Mouse (Mus musculus) erythroblast, embryonic 14.5 days (primary cell): ENCODE results near the gene Adssl1. TPM values are rescaled to one million over a fixed set of nuclear protein-coding genes. Genes with fewer than 3 reads are reported as not detected.
A peak's percentile ranks its signal among the peaks of the same experiment; 100 is the strongest.

Experiments
- H3K27me3 ChIP-seq: 2 replicates; pipeline ENCODE4 v1.6.1; 2012; ENCODE audit warnings: inconsistent platforms; ENCODE audit not compliant: control insufficient read depth
- H3K36me3 ChIP-seq: 2 replicates; pipeline ENCODE4 v1.6.1; 2012; ENCODE audit warnings: mild to moderate bottlenecking, inconsistent platforms; ENCODE audit not compliant: control insufficient read depth
- H3K4me1 ChIP-seq: 2 replicates; pipeline ENCODE4 v1.6.1; 2012; ENCODE audit warnings: inconsistent platforms; ENCODE audit not compliant: control insufficient read depth
- H3K4me3 ChIP-seq: replicated peaks from 2 replicates; pipeline ENCODE3; 2012; ENCODE audit warnings: moderate library complexity, mild to moderate bottlenecking, inconsistent platforms
- H3K9me3 ChIP-seq: 2 replicates; pipeline ENCODE4 v1.6.1; 2012; ENCODE audit warnings: low read length, inconsistent platforms, mixed read lengths; ENCODE audit not compliant: control insufficient read depth
- GATA1 ChIP-seq: IDR thresholded peaks from 2 replicates; pipeline ENCODE4 v1.6.1; 2012; ENCODE audit warnings: low read length, inconsistent platforms, mixed read lengths
- TAL1 ChIP-seq: IDR thresholded peaks from 3 replicates; pipeline ENCODE4 v1.6.1; 2012; ENCODE audit warnings: low read length, inconsistent platforms, mixed read lengths
- polyA plus RNA-seq: library from polyadenylated mRNA; stranded (reverse); fragments of >175 nt; gene quantifications from 2 replicates; pipeline ENCODE4 v1.2.3, GENCODE M21; 2012

Adssl1 gene
- polyA plus RNA-seq, 1 experiment = 0.28 TPM

DNA sequence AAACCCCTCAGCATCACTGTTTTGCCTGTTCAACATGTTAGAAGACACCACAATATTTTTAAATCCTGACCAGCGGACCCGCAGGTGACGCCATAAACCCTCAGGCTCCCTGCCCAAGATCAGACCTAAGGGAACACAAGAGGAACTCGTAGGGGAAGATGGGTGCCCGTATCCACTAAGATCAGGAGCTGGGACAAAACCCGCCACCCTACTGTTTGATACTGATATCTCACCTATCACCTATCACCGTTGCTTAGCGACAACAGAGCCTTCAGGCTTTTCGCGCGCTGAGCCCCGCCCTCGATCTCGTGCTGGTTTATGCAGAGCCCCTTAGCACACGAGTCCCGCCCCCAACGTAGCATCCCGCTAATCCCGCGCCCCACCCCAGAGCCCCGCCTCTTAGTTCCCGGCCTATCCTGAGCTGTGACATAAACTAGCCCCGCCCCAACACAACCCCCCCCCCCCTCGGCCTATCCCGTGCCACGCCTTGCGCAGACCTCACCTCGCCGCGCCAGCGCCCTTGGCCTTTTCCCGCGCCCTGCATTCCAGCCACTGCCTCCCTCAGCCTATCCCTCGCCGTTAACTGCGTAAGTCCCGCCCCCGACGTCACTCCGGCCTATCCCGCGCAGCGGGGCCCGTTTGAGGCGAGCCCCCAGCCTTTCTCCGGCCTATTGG is 24.5 kb downstream of the Adssl1 start, which contains the start of gene Siva1:
Siva1 (plus strand) TSS at position 500 of the 675 bp plus-strand sequence.
- peak within 1 kb of the TSS; percentile 74 for H3K4me3 ChIP-seq
- peaks cover 53% of the 10 kb centered on the region for H3K4me1 ChIP-seq
- TF ChIP-seq TAL1 (0 out of 3 replicates have a peak, but pooled peaks have one; percentile 24), GATA1 (peak; percentile 4; the same call in 1 of the 2 replicates)

DNA sequence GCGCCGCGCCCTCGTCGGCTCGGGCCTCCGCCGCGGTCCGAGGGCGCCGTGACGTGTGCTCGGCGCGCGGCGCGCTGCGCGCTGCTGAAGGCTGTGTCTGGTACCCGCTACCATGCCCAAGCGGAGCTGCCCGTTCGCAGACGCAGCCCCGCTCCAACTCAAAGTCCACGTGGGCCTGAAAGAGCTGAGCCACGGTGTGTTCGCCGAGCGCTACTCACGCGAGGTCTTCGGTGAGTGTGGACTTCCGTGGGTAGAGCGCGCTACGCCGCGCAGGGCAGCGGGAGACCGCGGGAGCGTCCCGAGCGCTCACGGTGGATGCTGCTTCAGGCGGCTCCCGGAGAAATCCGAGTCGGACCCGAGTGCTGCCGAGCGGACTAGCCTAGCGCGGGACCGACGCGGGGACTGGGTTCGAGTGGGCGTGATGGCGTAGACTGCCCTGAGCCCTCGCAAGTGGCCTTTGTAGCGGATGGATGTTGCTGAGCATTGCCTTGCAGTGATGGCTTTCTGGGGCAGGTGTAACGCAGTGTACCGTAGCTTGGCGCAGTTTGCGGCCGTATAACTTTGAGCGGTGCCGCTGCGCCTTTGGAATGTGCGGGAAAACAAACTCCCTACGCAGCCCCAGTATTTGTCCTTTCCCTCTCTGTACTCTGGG is 25.1 kb downstream of the Adssl1 start:
- no peak for TF ChIP-seq GATA1
- no peak for TF ChIP-seq TAL1
- no peaks in the 10 kb centered on the region for H3K9me3 ChIP-seq
- H3K4me3 ChIP-seq = peak overlapping the region; percentile 74
- H3K27me3 ChIP-seq = no peaks in the 10 kb centered on the region
- H3K36me3 ChIP-seq = peaks cover 39% of the 10 kb centered on the region
- peaks cover 53% of the 10 kb centered on the region for H3K4me1 ChIP-seq

More for the DNA sequence above, 24.5 kb downstream of the Adssl1 start, which contains the start of gene Siva1:
- Histone ChIP-seq H3K27me3 (no peaks in the 10 kb centered on the region), H3K9me3 (no peaks in the 10 kb centered on the region), H3K36me3 (peaks cover 33% of the 10 kb centered on the region)

DNA sequence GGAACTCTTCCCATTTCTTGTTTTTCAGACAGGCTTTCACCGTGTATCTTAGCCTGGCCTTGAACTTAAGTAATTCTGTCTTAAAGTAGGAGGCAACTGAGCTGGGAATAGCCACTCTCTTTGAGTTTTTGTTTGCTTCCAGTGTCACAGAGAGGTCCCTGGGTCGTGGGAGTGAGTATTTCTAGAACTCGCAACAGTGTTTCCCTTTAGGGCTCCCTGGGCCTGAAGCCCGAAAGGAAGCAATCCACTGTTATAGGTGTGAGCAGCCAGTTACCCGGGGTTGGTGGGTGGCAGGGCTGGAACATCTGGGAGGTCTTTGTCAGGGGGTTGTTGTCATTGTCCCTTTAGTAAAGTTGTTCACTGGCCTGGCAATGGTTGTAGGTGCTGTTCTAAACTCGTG is 26.3 kb downstream of the Adssl1 start:
- Histone ChIP-seq H3K27me3 (no peaks in the 10 kb centered on the region), H3K36me3 (peaks cover 51% of the 10 kb centered on the region), H3K4me1 (peaks cover 53% of the 10 kb centered on the region), H3K4me3 (peak overlapping the region; percentile 74), H3K9me3 (no peaks in the 10 kb centered on the region)
- TF ChIP-seq TAL1 = no peak
- TF ChIP-seq GATA1 = no peak

- H3K36me3 ChIP-seq = peaks cover 70% of the 10 kb centered on the region
- no peak overlapping the region for H3K4me3 ChIP-seq
- TF ChIP-seq GATA1 (no peak), TAL1 (no peak)
- H3K4me1 ChIP-seq = peaks cover 52% of the 10 kb centered on the region
- H3K27me3 ChIP-seq = no peaks in the 10 kb centered on the region
- no peaks in the 10 kb centered on the region for H3K9me3 ChIP-seq
These were observed 28.2 kb downstream of the Adssl1 start for GRCm38 (mm10) chr12:112648081-112648480.

- Histone ChIP-seq H3K9me3 (no peaks in the 10 kb centered on the region), H3K27me3 (no peaks in the 10 kb centered on the region), H3K36me3 (peaks cover 100% of the 10 kb centered on the region), H3K4me1 (peaks cover 18% of the 10 kb centered on the region), H3K4me3 (no peak overlapping the region)
- TF ChIP-seq TAL1 = no peak
- TF ChIP-seq GATA1 = no peak
These were observed 32.1 kb downstream of the Adssl1 start for GRCm38 (mm10) chr12:112651778-112652439.

DNA sequence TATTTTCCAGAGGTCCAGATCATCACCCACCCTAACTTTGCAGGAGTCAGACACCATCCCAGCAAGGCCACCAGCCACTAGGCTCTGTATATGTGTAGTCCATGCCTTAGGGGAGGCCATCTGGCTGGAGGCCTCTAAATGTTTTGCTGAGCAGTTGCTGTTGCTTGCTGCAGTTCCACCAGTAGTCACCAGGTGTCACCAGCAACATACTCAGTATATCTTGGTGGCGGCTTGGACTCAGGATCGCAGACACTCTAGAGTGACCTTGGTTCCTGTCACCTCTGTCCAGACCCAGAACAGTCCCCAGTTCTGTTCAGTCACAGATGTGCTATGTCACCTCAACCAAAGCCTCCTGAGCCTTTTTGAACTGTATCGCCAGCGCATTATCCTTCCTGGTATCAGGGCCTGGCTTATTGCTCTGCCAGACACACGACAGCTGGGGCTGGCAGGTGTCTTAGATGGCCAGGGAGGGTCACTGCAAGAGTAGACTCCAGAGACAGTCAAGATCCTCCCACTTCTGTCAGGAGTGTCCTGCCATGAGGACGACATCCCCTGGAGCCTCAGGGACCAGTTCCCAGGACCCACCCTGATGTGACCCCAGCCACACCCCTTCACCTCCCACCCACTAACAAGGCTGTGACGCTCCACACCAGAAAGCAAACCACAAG is 33.4 kb downstream of the Adssl1 start:
- TF ChIP-seq TAL1 (no peak), GATA1 (no peak)
- Histone ChIP-seq H3K4me1 (peaks cover 5% of the 10 kb centered on the region), H3K36me3 (peaks cover 100% of the 10 kb centered on the region), H3K27me3 (no peaks in the 10 kb centered on the region), H3K4me3 (no peak overlapping the region), H3K9me3 (no peaks in the 10 kb centered on the region)

DNA sequence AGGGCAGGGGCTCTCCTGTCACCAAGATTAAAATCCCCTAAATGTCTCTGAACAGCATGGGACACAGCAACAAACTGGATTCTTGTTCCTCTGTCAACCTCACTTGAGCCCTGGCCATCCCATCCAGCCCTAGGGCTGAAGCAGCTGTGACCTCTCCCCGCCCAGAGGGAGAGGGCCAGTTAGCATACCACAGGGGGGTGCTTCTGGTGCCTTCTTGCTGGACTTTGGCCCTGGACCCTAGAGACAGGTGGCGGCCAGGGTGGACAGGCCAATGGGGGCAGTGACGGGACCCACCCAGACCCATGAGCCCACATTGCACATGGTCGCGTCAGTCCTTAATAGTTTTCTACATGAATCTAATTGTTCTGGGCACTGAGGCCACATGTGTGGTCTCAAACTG is 34.2 kb downstream of the Adssl1 start:
- no peak for TF ChIP-seq TAL1
- no peak for TF ChIP-seq GATA1
- Histone ChIP-seq H3K4me1 (peaks cover 5% of the 10 kb centered on the region), H3K4me3 (no peak overlapping the region), H3K27me3 (no peaks in the 10 kb centered on the region), H3K9me3 (no peaks in the 10 kb centered on the region), H3K36me3 (peaks cover 100% of the 10 kb centered on the region)

DNA sequence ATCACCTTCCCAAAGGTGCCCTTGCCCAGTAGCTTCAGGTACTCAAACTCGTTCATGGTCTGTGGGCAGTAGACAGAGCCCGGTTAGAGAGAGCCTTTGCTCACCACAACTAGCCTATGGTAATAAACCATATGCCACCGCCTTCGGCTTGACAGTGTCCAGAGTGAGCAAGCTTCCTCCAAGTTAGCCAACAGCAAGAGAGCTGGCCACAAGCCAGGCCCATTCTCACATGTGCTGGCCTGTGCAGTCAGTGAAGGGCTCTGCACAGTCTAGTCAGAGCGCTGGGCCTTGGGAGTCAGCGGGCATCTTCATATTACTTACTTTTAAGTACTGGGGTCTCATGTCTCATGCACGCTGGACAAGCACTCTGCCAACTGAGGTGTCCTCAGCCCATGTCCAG is 38.8 kb downstream of the Adssl1 start:
- no peaks in the 10 kb centered on the region for H3K4me1 ChIP-seq
- no peaks in the 10 kb centered on the region for H3K27me3 ChIP-seq
- H3K36me3 ChIP-seq = peaks cover 98% of the 10 kb centered on the region
- no peak overlapping the region for H3K4me3 ChIP-seq
- H3K9me3 ChIP-seq = no peaks in the 10 kb centered on the region
- TF ChIP-seq GATA1 (no peak), TAL1 (no peak)

GRCm38 (mm10) chr12:112659109-112659508 is 39.3 kb downstream of the Adssl1 start:
- no peak for TF ChIP-seq GATA1
- no peak for TF ChIP-seq TAL1
- Histone ChIP-seq H3K4me1 (no peaks in the 10 kb centered on the region), H3K9me3 (no peaks in the 10 kb centered on the region), H3K36me3 (peaks cover 98% of the 10 kb centered on the region), H3K27me3 (no peaks in the 10 kb centered on the region), H3K4me3 (no peak overlapping the region)
